11 mouse cellular contexts compared by ENCODE assay signal in genomic region chr8:94773048-94773447, GRCm38 (mm10). TPM values are rescaled to one million over a fixed set of nuclear protein-coding genes. Genes with fewer than 3 reads are reported as not detected.
DNase-seq lines count a peak whose midpoint lies in the region; ATAC-seq and TF ChIP-seq lines count a peak whose summit lies in the region.
"Had no signal": no experiment of that assay in that cellular context is flagged by ENCODE, and none has a peak within 500 bp of the region (broad histone marks: within the 10 kb centered on the region; RNA-seq: fewer than 3 reads in every experiment).

No protein-coding gene starts in this region.

- TF ChIP-seq EP300 in heart, postnatal 0 days (IDR thresholded peaks at IDR 0.05; ENCODE audit: low read depth), result no peak

- H3K36me3 ChIP-seq in heart, postnatal 0 days (replicated peaks; ENCODE audit: control insufficient read depth, insufficient read depth, low read length), result no peaks in the 10 kb centered on the region
- no peaks in the 10 kb centered on the region for H3K36me3 ChIP-seq in embryonic facial prominence, embryonic 12.5 days
- H3K36me3 ChIP-seq in hindbrain, embryonic 12.5 days, result no peaks in the 10 kb centered on the region
- no peaks in the 10 kb centered on the region for H3K36me3 ChIP-seq in midbrain, postnatal 0 days (ENCODE audit: insufficient read depth, low read length)
- H3K36me3 ChIP-seq in kidney, embryonic 14.5 days (ENCODE audit: control insufficient read depth, insufficient read depth, low read length), result no peaks in the 10 kb centered on the region

- no peak for DNase-seq in heart, postnatal 0 days (ENCODE audit: low spot score)
- DNase-seq in heart, postnatal 10 days, result no peak
- DNase-seq in midbrain, postnatal 0 days (ENCODE audit: low spot score), result no peak
- DNase-seq in layer of hippocampus, postnatal 25 days (ENCODE audit: extremely low spot score in 1 of 2, low spot score in 1 of 2), result no peak
- no peak for DNase-seq in adipocyte (ENCODE audit: low spot score)

- peaks cover 19% of the 10 kb centered on the region for H3K4me1 ChIP-seq in heart, postnatal 0 days (ENCODE audit: control insufficient read depth, insufficient read depth)
- H3K4me1 ChIP-seq in embryonic facial prominence, embryonic 12.5 days, result peaks cover 16% of the 10 kb centered on the region
- H3K4me1 ChIP-seq in hindbrain, embryonic 12.5 days, result peaks cover 37% of the 10 kb centered on the region
- peaks cover 7% of the 10 kb centered on the region; the same call in 1 of the 2 replicates for H3K4me1 ChIP-seq in midbrain, postnatal 0 days (ENCODE audit: insufficient read depth, low read length)
- peaks cover 15% of the 10 kb centered on the region for H3K4me1 ChIP-seq in kidney, embryonic 14.5 days (ENCODE audit: control insufficient read depth, insufficient read depth, low read length)

- 70% methylated on average over 6 of the region's 6 CpGs for WGBS in heart, postnatal 0 days
- 48% methylated on average over 6 of the region's 6 CpGs for WGBS in embryonic facial prominence, embryonic 12.5 days
- 44% methylated on average over 6 of the region's 6 CpGs for WGBS in hindbrain, embryonic 12.5 days
- whole genome bisulfite sequencing in midbrain, postnatal 0 days, result 42% methylated on average over 6 of the region's 6 CpGs
- 47% methylated on average over 6 of the region's 6 CpGs for WGBS in kidney, embryonic 14.5 days

- H3K4me2 ChIP-seq in heart, postnatal 0 days (ENCODE audit: low read depth, low read length), result peak overlapping the region; percentile 87; the same call in 1 of the 2 replicates
- peak overlapping the region; percentile 78; the same call in 1 of the 2 replicates for H3K4me2 ChIP-seq in embryonic facial prominence, embryonic 12.5 days (replicated peaks)
- H3K4me2 ChIP-seq in hindbrain, embryonic 12.5 days (replicated peaks), result peak overlapping the region; percentile 75
- peak overlapping the region; percentile 81 for H3K4me2 ChIP-seq in midbrain, postnatal 0 days (ENCODE audit: low read depth, low read length, poor library complexity, severe bottlenecking)
- no peak overlapping the region; the same call in 1 of the 2 replicates for H3K4me2 ChIP-seq in kidney, embryonic 14.5 days (replicated peaks; ENCODE audit: low read depth, low read length)

- ATAC-seq in heart, postnatal 0 days (ENCODE audit: insufficient read depth, low read depth), result no peak
- ATAC-seq in embryonic facial prominence, embryonic 12.5 days (ENCODE audit: insufficient number of reproducible peaks, insufficient read depth, low FRiP score, low TSS enrichment), result no peak
- ATAC-seq in hindbrain, embryonic 12.5 days (ENCODE audit: low FRiP score), result no peak
- no peak for ATAC-seq in midbrain, postnatal 0 days (ENCODE audit: low FRiP score)
- no peak for ATAC-seq in kidney, embryonic 14.5 days (ENCODE audit: low FRiP score, low TSS enrichment)

- no peak overlapping the region for H3K9ac ChIP-seq in heart, postnatal 0 days (replicated peaks; ENCODE audit: low read depth, low read length)
- no peak overlapping the region for H3K9ac ChIP-seq in embryonic facial prominence, embryonic 12.5 days
- 0 out of 2 replicates have a peak overlapping the region, but pooled peaks have one; percentile 56 for H3K9ac ChIP-seq in hindbrain, embryonic 12.5 days
- peak overlapping the region; percentile 88 for H3K9ac ChIP-seq in midbrain, postnatal 0 days (replicated peaks; ENCODE audit: low read length, poor library complexity, severe bottlenecking)
- no peak overlapping the region for H3K9ac ChIP-seq in kidney, embryonic 14.5 days (ENCODE audit: low read depth, low read length)

- no peak overlapping the region for H3K27ac ChIP-seq in heart, postnatal 0 days (ENCODE audit: low read depth)
- H3K27ac ChIP-seq in embryonic facial prominence, embryonic 12.5 days, result no peak overlapping the region
- no peak overlapping the region for H3K27ac ChIP-seq in hindbrain, embryonic 12.5 days
- H3K27ac ChIP-seq in midbrain, postnatal 0 days (ENCODE audit: low read depth, low read length), result peak overlapping the region; percentile 73
- H3K27ac ChIP-seq in kidney, embryonic 14.5 days (ENCODE audit: low read depth, low read length), result no peak overlapping the region

- no peak overlapping the region for H3K4me3 ChIP-seq in heart, postnatal 0 days (ENCODE audit: low read depth, low read length)
- no peak overlapping the region for H3K4me3 ChIP-seq in embryonic facial prominence, embryonic 12.5 days
- H3K4me3 ChIP-seq in hindbrain, embryonic 12.5 days, result peak overlapping the region; percentile 45; the same call in 1 of the 2 replicates
- H3K4me3 ChIP-seq in midbrain, postnatal 0 days (ENCODE audit: low read depth, low read length), result peak overlapping the region; percentile 61
- no peak overlapping the region for H3K4me3 ChIP-seq in kidney, embryonic 14.5 days (ENCODE audit: low read length)

- intact Hi-C loops in heart, postnatal 10 days (cut with DNase I), result loop anchor here (5.0 kb wide), 1 partner anchor 61 kb away; no protein-coding TSS in a partner anchor

- peaks cover 32% of the 10 kb centered on the region for H3K27me3 ChIP-seq in heart, postnatal 0 days (ENCODE audit: control insufficient read depth, insufficient read depth, low read length)
- peaks cover 47% of the 10 kb centered on the region for H3K27me3 ChIP-seq in embryonic facial prominence, embryonic 12.5 days
- H3K27me3 ChIP-seq in hindbrain, embryonic 12.5 days, result peaks cover 42% of the 10 kb centered on the region
- 0 out of 2 replicates have a peak, but pooled peaks cover 3% of the 10 kb centered on the region for H3K27me3 ChIP-seq in midbrain, postnatal 0 days (ENCODE audit: insufficient read depth, low read length)
- H3K27me3 ChIP-seq in kidney, embryonic 14.5 days (ENCODE audit: control insufficient read depth, insufficient read depth, low read length), result peaks cover 32% of the 10 kb centered on the region

- no peaks in the 10 kb centered on the region for H3K9me3 ChIP-seq in heart, postnatal 0 days (replicated peaks; ENCODE audit: control insufficient read depth, low read length)
- H3K9me3 ChIP-seq in embryonic facial prominence, embryonic 12.5 days, result no peaks in the 10 kb centered on the region
- no peaks in the 10 kb centered on the region for H3K9me3 ChIP-seq in hindbrain, embryonic 12.5 days (replicated peaks)
- no peaks in the 10 kb centered on the region for H3K9me3 ChIP-seq in midbrain, postnatal 0 days (ENCODE audit: low read length)
- no peaks in the 10 kb centered on the region for H3K9me3 ChIP-seq in kidney, embryonic 14.5 days (ENCODE audit: control insufficient read depth, low read length)

- no peak for TF ChIP-seq CTCF in heart, postnatal 0 days (IDR thresholded peaks at IDR 0.05; ENCODE audit: low read depth)
- TF ChIP-seq CTCF in midbrain, postnatal 0 days (IDR thresholded peaks at IDR 0.05), result no peak

RNA-seq across cellular contexts. Expression of gene Cx3cl1, which starts 1.2 kb away (rescaled TPM):
- total RNA-seq in heart, postnatal 0 days (2014; rRNA removed; ENCODE audit: low replicate concordance), result 2.3 and 6.2 TPM in 2 replicates
- 3.3 and 4.1 TPM in 2 replicates for polyA plus RNA-seq in heart, postnatal 0 days (2015; fragmentation: Nextera tagmentation; extraction: Ambion mirVana)
- total RNA-seq in heart, postnatal 10 days (2021), result 1 to 10 TPM; 3.4 to 3.9 TPM
- 4.6 and 5.3 TPM in 2 replicates for polyA plus RNA-seq in embryonic facial prominence, embryonic 12.5 days (2016; fragmentation: Nextera tagmentation; extraction: Ambion mirVana)
- 10.6 and 14.2 TPM in 2 replicates for polyA plus RNA-seq in hindbrain, embryonic 12.5 days (2016; fragmentation: Nextera tagmentation; extraction: Ambion mirVana)
- 82.0 and 111 TPM in 2 replicates for total RNA-seq in midbrain, postnatal 0 days (2014; rRNA removed)
- 105 and 110 TPM in 2 replicates for polyA plus RNA-seq in midbrain, postnatal 0 days (2015; fragmentation: Nextera tagmentation; extraction: Ambion mirVana)
- 100 to 1,000 TPM; 490 to 500 TPM for total RNA-seq in layer of hippocampus, postnatal 25 days (2021)
- 4.2 and 7.4 TPM in 2 replicates for polyA plus RNA-seq in kidney, embryonic 14.5 days (2014; fragmentation: Nextera tagmentation; extraction: Ambion mirVana)

RNA-seq across cellular contexts. Expression of gene Ccl22, which starts 27.7 kb away (rescaled TPM):
- total RNA-seq in heart, postnatal 0 days (2014; rRNA removed; ENCODE audit: low replicate concordance), result 1.7 TPM in 1 of 2 replicates, not detected in the other
- not detected in 2 replicates for polyA plus RNA-seq in heart, postnatal 0 days (2015; fragmentation: Nextera tagmentation; extraction: Ambion mirVana)
- total RNA-seq in heart, postnatal 10 days (2021), result not detected
- not detected in 2 replicates for polyA plus RNA-seq in embryonic facial prominence, embryonic 12.5 days (2016; fragmentation: Nextera tagmentation; extraction: Ambion mirVana)
- polyA plus RNA-seq in hindbrain, embryonic 12.5 days (2016; fragmentation: Nextera tagmentation; extraction: Ambion mirVana), result not detected in 2 replicates
- not detected in 2 replicates for total RNA-seq in midbrain, postnatal 0 days (2014; rRNA removed)
- not detected in 2 replicates for polyA plus RNA-seq in midbrain, postnatal 0 days (2015; fragmentation: Nextera tagmentation; extraction: Ambion mirVana)
- total RNA-seq in layer of hippocampus, postnatal 25 days (2021), result not detected
- polyA plus RNA-seq in kidney, embryonic 14.5 days (2014; fragmentation: Nextera tagmentation; extraction: Ambion mirVana), result not detected in 2 replicates
- total RNA-seq: layer of hippocampus, postnatal 10 days; megakaryocyte progenitor cell, adult 5-6 weeks had no signal

RNA-seq across cellular contexts. Expression of gene Ccl17, which starts 37.2 kb away (rescaled TPM):
- total RNA-seq in heart, postnatal 0 days (2014; rRNA removed; ENCODE audit: low replicate concordance), result not detected in 2 replicates
- polyA plus RNA-seq in heart, postnatal 0 days (2015; fragmentation: Nextera tagmentation; extraction: Ambion mirVana), result 0.25 TPM in 1 of 2 replicates, not detected in the other
- not detected for total RNA-seq in heart, postnatal 10 days (2021)
- not detected in 2 replicates for polyA plus RNA-seq in embryonic facial prominence, embryonic 12.5 days (2016; fragmentation: Nextera tagmentation; extraction: Ambion mirVana)
- not detected in 2 replicates for polyA plus RNA-seq in hindbrain, embryonic 12.5 days (2016; fragmentation: Nextera tagmentation; extraction: Ambion mirVana)
- total RNA-seq in midbrain, postnatal 0 days (2014; rRNA removed), result 8.5 TPM in 1 of 2 replicates, not detected in the other
- 4.4 and 4.7 TPM in 2 replicates for polyA plus RNA-seq in midbrain, postnatal 0 days (2015; fragmentation: Nextera tagmentation; extraction: Ambion mirVana)
- 1 to 10 TPM; 3.3 to 5.2 TPM for total RNA-seq in layer of hippocampus, postnatal 25 days (2021)
- not detected in 2 replicates for polyA plus RNA-seq in kidney, embryonic 14.5 days (2014; fragmentation: Nextera tagmentation; extraction: Ambion mirVana)
- polyA plus RNA-seq: brain, embryonic 14.5 days had no signal

Comparison
In these comparisons a context has a peak if more than half of its experiments do, and no peak if none do; other contexts are left out.
1. H3K4me3 ChIP-seq: peak in hindbrain, embryonic 12.5 days (single experiment) and midbrain, postnatal 0 days (single experiment); none in heart, postnatal 0 days (single experiment), embryonic facial prominence, embryonic 12.5 days (single experiment) and kidney, embryonic 14.5 days (single experiment).
2. H3K9ac ChIP-seq: peak in hindbrain, embryonic 12.5 days (single experiment) and midbrain, postnatal 0 days (single experiment); none in heart, postnatal 0 days (single experiment), embryonic facial prominence, embryonic 12.5 days (single experiment) and kidney, embryonic 14.5 days (single experiment).